Mouse (Mus musculus): ENCODE measurements around the gene Grid2.

Grid2 gene

GRCm38 (mm10) chr6:64733311-64733710 is 1477.6 kb downstream of the Grid2 start:
- DNase-seq: no peak

GRCm38 (mm10) chr6:64734441-64735320 is 1479.0 kb downstream of the Grid2 start:
- DNase-seq: no peak

- no peak for DNase-seq
These were observed 1480.6 kb downstream of the Grid2 start for GRCm38 (mm10) chr6:64736317-64736716.

- DNase-seq: no peak
These were observed 1487.3 kb downstream of the Grid2 start for GRCm38 (mm10) chr6:64742915-64743489.

Data from kidney, adult 18-20 months (tissue).